Mouse (Mus musculus): ENCODE measurements around the gene Spg7.

GRCm38 (mm10) chr8:123038351-123038750, 24.4 kb upstream of the Spg7 start:
- TF ChIP-seq POLR2A (IDR thresholded peaks at IDR 0.05; ENCODE audit: insufficient read length, low read depth) (no peak), USF1 (IDR thresholded peaks at IDR 0.05; ENCODE audit: low read depth) (no peak), CEBPB (IDR thresholded peaks at IDR 0.05; ENCODE audit: insufficient read depth, poor library complexity, severe bottlenecking) (no peak), POLR2AphosphoS2 (IDR thresholded peaks at IDR 0.05; ENCODE audit: insufficient read length, low read depth) (no peak)

All from myocyte (in vitro differentiated cells).